Mouse (Mus musculus) lung, adult 2 months (tissue): Measurements from ENCODE around the gene Tspo2.

ENCODE experiments used
- CTCF ChIP-seq: fragments of 200-500 bp; IDR thresholded peaks from 2 replicates; pipeline ENCODE4 v1.5.1; 2011; ENCODE audit warnings: mild to moderate bottlenecking, low read length, control low read depth; ENCODE audit not compliant: insufficient read depth
- POLR2A ChIP-seq: fragments of 200-500 bp; IDR thresholded peaks from 2 replicates; pipeline ENCODE4 v1.6.1; 2011; ENCODE audit warnings: low read depth, mild to moderate bottlenecking, control low read depth, low read length, borderline replicate concordance; ENCODE audit errors: extremely low read depth

GRCm38 (mm10) chr17:48407154-48407553, 44.2 kb downstream of the Tspo2 start:
- no peak for TF ChIP-seq CTCF
- no peak for TF ChIP-seq POLR2A
